Mouse (Mus musculus): ENCODE measurements around the gene Msh5. TPM values are rescaled to one million over a fixed set of nuclear protein-coding genes. Genes with fewer than 3 reads are reported as not detected.
"Not testable (repeated sequence)": the region's sequence is repeated elsewhere in the genome, so short reads cannot be mapped to it uniquely, and the experiment has no call there.

The Msh5 gene
- total RNA-seq, 4 experiments from 2014 or later, result 0.73 to 4.0 (median 2.2) TPM

DNA sequence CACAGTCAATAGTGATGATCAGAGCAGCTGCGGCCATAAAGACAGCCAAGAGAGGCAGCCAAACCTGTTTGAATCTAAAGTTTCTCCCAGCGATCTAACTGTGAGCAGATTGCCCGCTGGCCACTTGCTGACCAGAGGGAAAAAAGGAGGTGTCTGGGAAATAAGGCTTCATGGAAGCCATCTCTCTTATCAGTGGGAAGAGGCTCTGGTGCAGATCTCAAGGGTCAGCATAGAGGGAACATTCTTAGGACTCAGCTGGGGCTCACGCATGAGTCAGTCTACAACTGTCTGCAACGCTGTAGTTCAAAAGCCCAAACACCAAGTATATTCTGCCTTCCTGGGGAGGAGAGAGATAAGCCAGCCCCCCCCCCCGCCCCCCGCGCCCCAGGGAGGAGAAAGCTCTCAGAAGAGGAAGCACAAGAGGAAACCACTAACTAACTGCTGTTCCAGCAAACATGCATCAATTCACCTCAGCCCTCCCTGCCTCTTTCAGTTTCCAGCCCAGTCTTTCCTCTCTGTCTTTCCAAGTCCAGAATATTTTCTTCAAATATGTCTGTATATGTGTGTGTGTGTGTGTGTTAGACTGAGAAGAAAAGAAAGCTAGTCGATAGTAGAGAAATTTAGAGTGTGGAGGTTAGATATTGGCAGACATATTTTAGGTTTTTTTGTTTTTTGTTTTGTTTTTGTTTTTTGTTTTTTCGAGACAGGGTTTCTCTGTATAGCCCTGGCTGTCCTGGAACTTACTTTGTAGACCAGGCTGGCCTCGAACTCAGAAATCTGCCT is 1.8 kb upstream of the Msh5 start:
- no peak for DNase-seq

DNA sequence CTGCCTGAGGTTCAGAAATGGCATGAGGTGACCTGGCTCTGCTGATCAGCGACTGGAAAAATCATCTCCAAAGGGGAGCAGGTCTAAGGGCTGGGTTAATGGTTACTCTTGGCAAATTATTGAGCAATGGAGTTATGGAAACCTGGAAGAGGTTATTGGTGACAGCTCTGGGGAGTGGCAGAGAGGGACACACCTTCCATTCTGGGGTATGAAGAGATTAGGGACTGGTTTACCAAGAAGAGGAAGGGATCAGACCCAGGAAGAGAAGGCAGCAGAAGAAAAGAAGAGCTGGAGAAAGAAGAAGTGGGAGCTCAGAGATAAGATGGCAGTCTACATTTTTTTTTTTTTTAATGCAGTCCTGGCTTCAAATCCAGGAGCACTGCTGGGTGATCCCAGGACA is 1.1 kb upstream of the Msh5 start:
- no peak for DNase-seq

DNA sequence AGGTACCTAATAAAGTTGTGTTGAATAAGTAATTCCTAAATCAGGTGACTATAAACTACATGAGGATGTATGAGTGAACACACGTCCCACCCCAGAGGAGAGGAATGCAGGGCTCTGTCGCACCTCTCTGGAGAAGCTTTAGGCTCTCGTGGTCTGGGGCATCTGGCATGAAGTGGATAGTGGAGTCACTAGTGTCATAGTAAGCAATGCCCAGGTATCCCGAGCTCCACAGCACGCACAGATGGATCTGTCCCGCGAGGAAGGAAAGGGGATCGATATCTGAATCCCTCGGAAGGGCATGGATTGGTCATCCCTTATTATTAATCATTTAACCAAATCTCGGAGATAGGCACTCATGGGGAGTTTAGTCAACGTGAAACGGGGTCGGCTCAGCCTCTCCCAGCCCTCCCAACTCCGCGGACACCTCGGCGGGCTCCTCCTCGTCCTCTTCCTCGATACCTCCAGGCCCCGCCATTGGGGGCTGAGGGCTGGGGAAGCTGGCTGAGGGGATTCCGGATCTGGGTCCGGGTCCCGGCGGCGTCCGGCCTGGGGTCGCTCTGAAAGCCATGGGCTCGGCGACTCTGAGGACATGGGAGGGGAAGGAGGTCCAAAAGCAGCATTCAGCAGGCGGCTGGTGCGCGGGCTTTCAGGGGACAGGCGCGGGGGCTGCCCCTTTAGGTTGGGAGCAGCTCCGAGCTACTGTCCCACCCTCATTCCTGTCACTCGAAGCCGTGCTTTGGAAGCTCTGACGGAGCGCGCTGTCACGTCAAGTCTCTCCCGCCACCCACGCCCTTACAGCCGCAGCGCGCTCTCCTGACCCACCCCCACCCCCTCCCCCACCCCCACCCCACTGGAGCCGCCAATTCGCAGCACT is 501 bp downstream of the Msh5 start:
- DNase-seq, result no peak

DNA sequence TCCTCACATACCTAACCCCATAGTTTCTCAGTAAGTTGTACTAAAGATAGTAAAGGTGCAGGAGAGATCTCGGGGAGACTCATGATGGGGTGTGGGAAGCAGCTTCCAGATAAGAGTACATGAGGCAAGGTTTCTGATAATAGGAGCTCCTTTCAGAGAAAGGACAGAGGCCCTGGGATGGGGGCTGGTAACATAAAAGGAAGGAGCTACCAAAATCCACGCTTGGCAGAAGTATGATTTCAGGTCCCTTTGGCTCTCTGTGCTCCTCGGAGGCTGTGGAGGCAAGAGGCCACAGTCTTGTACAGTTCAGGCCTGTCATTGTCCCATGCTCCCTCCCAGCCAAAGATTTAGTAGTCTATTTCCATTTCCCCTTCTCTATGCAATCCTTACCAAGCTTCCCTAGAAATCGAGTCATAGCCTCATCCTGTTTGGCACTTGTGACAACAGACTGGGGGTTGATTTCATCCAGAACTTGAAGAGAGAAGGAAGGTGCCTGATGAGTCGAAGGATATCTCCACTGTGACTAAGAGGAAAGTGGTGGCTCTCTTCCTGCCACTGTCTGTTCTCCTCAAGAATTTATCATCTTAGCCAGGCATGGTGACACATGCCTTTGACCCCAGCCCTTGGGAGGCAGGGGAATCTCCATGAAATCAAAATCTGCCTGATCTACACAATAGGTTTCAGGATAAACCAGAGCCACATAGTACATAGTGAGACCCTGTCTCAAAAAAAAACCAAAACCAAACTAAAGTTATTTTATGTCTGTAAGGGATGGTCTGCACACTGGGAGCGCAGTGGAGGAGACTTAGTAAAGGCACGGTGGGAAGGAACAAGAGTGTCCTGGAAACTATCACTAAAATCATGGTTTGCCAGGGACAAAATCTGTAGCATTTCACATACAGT is 1.4 kb downstream of the Msh5 start:
- no peak for DNase-seq

DNA sequence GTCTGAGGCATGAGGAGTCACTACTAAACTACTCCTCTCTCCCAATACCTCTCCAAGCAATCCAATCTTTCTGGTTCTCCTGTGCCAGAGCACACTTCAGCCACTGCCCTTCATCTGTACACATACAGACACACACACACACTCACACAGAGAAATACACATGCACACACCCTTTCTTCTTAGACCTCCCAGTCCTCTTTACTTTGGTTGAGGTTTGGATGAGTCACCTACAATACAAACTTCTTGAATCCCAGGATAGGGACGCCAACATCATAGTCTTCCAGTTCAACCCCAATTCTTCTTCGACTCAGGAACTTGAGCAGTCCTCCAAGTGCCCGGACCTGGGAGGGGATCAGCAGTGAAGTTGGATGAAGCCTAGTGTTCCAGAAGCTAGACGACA is 2.8 kb downstream of the Msh5 start:
- no peak for DNase-seq

DNA sequence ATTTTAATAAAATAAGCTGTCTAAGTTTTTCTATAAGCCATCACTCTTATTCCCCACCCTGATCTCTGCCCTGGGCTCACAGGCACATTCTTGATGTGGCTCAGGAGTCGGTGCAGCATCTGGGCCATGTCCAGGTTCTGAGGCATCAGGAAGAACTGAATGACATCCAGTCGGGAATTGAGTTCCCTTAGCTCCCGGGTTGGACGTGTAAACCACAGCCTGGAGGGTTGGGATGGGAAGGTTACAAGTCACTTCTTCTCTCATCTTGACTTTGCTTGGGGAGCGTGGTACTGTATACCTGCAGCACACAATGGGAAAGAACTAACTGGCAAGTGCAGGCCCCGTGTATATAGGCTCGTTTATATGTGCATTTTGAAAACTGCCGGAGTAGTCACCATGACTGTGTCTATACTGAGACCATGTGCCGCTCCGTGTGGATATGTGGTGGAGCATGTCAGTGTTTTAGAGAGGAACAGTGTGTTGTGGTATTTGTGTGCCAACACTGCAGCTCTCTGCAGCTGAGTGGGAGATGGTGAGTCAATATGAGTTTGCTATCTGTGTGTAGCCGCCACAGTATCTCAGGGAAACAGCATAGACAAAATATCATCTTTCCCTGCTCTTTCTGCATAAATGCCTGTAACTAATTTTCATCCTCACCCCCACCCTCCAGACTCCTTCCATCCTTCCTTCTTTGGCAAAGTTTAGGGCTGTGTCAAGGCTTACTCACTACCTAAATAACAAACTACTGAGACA is 7.2 kb downstream of the Msh5 start:
- DNase-seq, result no peak

DNA sequence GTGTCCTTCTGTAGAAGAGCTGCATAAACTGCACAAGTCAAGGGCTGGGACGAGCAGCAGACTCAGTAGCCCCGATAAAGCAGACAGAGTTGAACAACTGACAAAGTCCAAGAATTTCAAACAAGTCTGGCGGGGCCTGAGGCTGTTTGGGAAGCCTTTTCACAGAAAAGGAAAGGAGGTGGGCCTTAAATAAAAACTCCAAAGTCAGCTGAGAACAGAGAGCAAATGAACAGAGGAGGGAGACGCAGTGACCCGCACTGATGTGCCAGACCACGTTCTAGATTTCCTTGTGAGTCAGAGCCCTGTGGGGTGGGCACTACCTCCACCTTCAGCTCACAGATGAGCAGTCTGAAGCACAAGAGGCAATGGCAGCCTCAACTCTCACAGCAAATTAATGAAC is 11.6 kb downstream of the Msh5 start:
- no peak for DNase-seq

DNA sequence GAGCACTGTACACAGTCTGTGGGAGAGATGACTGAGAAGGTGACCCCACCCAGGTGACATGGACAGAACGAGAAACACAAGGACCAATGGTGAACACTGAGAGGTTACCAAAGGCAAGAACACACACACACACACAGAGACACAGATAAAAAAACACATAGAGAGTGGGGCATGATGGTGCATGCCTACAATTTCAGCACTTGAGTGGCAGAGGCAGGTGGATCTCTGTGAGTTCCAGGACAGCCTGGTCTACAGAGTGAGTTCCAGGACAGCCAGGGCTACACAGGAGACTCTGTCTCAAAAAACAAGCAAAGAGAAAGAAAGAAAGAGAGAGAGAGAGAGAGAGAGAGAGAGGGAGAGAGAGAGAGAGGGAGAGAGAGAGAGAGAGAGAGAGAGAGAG is 12.8 kb downstream of the Msh5 start:
- DNase-seq, result not testable (repeated sequence)

DNA sequence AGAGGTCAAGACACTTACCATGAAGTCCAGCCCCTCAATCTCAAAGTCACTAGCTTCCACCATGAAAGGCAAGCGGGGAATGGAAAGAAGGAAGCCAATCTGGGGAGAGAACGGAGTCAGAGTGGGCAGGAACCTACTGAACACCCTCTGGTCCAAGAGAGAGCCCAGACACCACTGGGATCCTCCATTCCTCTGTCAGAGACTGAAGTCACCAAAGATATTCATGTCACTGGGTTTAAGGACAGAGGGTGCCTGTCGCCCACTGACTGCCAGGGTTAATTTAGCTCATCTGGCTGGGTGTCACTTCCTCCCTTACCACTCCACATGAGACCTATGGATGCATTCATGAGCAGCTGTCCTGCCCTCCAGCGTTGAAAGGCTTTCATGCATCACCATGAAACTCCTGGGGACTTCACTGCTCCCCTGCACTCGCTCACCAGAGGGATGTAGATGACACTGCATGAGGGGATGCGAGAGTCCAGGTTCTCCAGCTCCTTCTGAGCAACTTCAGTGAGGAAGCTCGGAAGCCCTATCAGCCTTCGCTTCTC is 14.1 kb downstream of the Msh5 start:
- no peak for DNase-seq

DNA sequence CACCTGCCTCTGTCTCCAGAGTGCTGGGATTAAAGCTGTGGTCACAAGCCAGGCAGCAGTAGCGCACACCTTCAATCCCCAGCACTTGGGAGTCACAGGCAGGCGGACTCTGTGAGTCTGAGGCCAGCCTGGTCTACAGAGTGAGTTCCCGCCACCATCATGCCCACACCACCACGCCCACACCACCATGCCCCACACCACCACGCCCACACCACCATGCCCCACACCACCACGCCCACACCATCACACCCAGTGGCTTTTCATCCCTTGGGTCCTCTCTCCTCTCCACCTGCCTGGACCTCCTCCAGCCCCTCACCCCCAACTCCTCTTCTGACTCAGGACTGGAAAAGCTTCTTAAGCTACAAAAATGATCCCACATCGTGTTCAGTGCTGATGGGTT is 14.7 kb downstream of the Msh5 start:
- no peak for DNase-seq

DNA sequence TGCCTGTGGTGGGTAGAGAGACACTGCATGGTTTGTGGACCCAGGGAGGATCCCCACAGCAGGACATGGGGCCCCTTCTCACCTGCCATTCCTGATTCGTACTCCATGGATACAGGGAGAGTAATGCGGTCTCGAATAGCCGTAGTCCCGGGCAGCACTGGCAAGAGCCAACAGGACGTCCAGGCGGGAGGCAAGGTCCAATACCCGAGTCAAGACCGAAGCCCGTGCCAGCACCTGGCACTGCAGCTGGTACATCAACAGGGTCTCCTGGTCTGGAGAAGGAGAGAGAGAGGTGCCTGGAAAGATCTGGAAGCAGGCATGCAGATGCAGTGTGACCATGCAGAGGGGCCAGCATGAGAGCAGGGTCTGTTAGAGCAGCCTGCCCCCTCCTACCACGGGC is 15.3 kb downstream of the Msh5 start:
- DNase-seq, result no peak

DNA sequence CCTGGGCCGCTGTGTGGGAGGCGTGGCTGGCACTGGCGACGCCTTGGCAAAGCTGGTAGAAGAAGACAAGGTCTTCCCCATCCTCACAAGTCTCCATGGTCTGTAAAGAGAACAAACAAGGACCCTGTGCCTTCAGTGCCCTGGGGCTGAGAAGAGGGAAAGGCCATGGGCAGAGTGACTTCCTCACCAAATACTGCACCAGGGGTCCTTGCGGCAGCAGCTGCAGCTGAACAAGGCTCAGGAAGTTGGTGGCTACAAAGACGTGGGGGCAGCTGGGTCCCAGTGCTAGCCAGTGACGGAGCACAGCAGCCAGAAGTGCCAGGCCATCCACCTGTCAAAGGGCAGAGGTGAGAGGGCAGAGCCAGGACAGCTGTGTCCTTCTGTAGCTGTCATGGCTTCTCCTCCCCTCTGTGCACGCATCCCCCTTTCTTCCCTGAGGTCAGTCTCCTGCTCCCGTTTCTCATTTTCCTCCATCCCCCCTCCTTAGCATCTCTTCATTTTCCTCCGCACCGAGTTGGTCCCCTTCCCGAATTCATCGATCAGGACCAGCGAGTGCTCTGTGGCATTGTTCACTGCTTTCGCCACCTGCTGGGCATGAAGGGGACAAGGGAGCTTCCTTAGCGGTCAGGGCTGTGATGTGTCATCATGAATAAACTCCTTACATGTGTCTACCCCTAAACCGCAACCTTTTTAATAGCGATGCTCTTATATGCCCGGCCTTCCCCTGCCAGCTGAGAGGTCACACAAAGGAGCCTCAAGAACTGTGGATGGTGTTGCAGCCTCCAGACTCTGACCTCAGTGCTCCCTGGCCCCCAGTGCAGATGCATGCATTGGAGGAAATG is 16.6 kb downstream of the Msh5 start:
- DNase-seq, result no peak

DNA sequence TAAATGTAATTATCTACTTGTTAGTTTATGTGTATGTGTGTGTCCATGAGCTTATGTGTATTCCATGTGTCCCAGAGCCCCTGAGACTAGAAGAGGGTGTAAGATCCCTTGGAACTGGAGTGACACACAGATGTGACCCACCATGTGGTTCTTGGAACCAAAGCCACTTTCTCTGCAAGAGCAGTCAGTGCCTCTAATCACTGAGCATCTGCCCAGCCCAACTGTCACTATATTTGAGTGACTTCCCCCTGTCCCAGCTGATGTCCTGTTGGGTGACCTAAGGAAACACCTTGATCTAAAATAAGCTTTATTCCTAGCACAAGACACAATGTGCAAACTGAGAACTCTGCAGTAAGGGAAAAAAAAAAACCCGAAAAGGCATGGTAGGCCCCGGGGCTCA is 18.2 kb downstream of the Msh5 start:
- no peak for DNase-seq

DNA sequence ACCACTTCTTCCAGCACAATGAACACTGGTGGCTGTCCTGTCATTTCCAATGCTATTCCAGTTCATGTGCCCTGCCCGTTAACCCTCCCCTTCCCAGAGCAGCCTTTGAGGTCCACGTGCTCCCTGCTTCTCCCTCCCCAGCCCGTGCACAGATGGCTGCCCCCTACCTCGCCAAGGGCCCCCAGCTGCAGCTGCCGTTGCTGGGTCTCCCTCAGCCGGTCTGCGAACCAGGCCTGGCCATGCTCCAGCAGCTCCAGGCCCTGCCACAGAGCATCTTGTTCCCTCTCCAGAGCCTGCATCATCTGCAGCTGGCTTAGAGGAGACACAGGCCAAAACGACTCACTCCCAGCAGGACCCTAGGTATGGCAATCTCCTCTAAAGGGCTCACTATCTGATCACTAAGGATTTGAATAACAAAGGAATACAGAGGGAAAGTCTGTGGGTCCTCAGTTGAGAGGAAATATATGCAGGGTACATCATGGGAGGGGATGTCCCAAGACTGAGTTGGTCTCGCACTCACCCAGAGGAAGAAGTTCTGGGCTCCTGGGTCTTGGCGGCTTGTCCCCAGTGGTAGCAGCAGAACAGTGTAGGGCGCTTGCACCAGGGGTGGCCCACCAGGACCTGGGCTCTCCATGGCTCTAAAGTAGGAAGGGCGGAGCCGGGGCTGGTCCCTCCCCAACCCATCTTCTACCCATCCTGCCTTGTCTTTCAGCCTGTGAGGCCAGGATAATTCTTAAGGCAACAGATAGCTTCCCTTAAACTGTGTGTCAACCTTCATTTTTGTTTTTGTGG is 19.1 kb downstream of the Msh5 start, which contains the start of gene Sapcd1:
Sapcd1 (minus strand) TSS at position 740 of the 792 bp plus-strand sequence.
- no peak for DNase-seq

DNA sequence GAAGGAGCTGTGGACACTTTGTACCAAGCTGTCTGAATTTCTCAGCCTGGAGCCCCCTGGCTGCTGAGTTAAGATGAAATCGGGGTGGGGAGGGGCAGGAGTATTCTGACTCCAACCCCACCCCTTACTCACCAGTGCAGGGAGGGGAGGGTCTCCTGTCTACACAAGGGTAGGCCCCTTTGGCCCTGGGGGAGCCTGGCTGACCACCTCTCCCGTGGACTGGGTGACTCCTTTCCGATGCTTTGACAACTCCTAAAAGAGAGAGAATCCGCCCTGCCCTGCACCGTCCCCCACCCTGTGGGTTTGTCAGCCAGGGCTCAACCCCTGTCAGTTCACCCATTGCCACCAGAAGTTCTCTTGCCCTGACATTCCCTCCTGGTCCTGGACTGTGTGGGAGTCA is 20.3 kb downstream of the Msh5 start:
- DNase-seq, result no peak

DNA sequence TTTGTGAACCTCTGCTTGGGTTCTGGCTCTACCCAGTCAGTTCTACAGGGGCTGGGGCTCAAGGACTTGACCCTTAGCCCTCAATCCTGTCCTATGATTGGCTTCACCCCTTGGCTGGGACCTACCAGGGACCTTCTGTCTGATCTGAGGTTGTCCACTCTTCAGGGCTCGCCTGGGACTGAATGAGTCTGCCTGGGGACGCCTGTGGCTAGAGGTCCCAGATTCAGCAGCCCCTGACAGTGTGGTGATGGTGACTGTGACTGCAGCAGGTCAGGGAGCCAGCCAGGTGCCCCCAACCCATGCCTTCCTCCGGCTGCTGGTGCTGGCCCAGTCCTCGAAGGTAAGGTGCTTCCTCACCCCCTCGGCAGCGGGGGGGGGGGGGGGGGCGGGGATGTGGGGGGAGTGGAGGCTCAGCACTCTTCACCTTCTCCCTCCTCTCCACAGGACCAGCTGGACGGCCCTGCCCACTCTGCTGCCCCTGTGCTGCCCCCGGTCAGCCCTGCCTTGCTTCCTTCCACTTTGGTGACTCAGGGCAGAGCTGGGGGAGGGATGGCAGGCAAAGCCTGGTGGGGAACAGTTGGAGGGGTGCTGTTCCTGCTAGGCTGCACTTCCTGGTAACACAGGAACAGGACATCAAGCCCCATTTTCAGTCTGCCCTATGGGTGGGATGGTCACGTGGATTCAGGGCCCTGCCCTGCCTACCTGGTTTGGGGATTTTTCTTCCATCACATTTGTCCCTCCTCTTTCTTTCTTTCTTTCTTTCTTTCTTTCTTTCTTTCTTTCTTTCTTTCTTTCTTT is 21.7 kb downstream of the Msh5 start:
- DNase-seq, result no peak

DNA sequence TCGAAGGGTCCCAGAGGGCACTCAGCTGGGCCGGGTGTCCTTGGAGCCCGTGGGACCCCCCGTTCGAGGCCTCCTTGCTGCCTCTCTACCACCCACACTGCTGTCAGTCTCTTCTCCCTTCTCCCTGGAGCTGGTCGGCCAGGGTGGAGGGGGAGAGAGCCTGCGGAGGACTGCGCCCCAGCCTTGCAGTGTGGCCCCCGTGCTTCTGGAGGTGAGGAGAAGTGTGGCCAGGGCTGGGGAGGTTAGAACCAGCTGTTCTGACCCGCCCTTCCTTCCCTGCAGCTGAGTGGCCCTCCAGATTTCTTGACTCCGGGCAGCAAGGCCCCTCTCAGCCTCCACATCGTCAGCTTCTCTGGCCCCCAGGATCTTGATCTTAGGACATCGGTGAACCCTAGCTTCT is 22.3 kb downstream of the Msh5 start:
- no peak for DNase-seq

DNA sequence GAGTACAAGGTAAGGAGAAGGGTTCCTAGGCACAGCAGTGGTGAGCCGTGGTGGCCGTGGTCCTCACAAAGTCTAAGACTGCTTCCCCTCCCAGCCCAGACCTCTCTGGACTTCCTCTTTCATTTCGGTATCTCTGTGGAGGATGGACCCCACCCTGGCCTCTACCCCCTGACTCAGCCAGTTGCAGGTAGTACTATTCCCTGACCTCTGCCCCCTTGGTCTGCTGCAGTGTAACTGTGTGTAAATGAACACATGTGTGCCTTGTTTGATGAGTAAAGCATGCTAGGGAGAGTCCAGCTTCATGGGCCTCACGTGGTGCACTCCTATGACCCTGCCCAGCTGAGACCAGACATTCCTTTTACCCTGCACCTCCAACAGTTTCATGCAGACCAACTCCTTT is 22.8 kb downstream of the Msh5 start:
- no peak for DNase-seq

DNA sequence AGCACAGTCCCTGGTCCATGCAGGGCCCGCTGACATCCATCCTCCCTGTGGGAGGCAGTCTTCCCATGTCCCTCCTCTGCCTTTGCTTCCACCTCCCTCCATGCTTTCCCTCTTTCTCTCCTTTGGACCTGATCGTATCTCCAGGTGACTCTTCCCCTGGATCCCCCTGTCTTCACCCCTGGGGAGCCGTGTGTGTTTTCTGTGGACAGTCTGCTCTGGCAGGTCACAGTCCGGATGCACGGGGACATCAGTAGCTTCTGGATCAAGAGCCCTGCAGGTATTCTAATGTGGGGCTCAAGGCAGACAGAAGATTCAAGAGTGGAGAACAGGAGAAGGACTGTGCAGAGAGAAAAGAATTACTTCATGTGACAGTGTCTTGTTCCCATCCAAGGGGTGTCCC is 23.3 kb downstream of the Msh5 start:
- DNase-seq, result no peak

Measured in adrenal gland, adult 8-10 months (tissue).